In the genomic region with DNA sequence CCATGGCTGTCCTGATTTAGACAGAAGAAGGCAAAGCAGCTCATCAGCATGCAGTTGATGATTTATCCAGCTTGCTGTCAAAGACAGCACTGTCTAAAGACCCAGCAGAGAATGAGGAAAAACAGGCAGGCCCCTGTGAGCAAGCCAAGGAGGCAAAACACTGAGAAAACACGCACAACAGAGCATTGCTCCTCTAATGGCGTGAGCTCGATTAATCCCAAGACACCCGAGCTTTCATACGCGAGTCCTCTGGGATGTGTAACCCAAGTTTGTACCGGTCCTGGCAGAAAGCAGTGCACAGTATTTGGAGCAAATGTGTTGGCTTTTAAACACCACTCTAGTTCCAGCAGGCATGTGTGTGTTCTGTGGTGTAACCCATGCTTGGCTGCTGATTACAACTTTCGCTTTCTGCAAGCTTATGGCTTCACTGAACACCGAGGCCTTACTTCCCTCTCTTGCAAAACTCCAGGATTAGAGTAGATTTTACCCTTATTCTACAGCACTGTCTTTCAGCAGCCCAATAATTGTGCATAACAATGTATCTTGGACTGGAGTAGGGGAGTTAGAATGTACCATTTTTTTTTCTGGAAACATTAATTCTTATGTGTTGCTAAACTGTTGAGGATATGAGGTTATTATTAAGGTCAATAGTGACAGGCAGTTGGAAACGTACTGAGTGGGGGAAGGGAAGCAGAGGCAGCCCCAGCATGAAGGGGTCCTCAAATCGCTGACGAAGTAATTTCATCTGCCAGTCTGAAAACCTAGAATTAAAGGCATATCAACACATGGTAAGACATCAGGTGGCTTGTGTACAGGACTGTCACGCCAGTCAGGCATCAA, we compare ENCODE assay signal across 9 mouse cellular contexts. TPM values are rescaled to one million over a fixed set of nuclear protein-coding genes. Genes with fewer than 3 reads are reported as not detected.
DNase-seq lines count a peak whose midpoint lies in the region; ATAC-seq lines count a peak whose summit lies in the region.
"Had no signal": no experiment of that assay in that cellular context is flagged by ENCODE, and none has a peak within 500 bp of the region (broad histone marks: within the 10 kb centered on the region; RNA-seq: fewer than 3 reads in every experiment).

No protein-coding gene starts in this region.

- no peak overlapping the region for H3K27ac ChIP-seq in forebrain, embryonic 14.5 days (ENCODE audit: low read depth, low read length)
- no peak overlapping the region for H3K27ac ChIP-seq in forebrain, embryonic 12.5 days

- peak; percentile 29; the same call in 1 of the 2 replicates for ATAC-seq in forebrain, embryonic 14.5 days
- ATAC-seq in forebrain, embryonic 12.5 days (ENCODE audit: low FRiP score): no peak

- no peaks in the 10 kb centered on the region for H3K9me3 ChIP-seq in forebrain, embryonic 14.5 days (replicated peaks; ENCODE audit: control insufficient read depth, low read length)
- no peaks in the 10 kb centered on the region for H3K9me3 ChIP-seq in forebrain, embryonic 12.5 days

- peak; percentile 41 for DNase-seq in forebrain, embryonic 14.5 days (ENCODE audit: low spot score)
- peak; percentile 54 for DNase-seq in adrenal gland, postnatal 14 days
- DNase-seq in gastrocnemius, adult 8-10 months (ENCODE audit: low spot score in 2 of 2): peak; percentile 15 to 31
- peak; percentile 24 to 40 for DNase-seq in kidney, postnatal 4 days
- DNase-seq in lung, postnatal 10 days: peak; percentile 68
- peak; percentile 72 for DNase-seq in skeletal muscle tissue, adult 2 months (ENCODE audit: low read depth, low spot score)
- DNase-seq in spleen, adult 18-20 months: no peak

- 61% methylated on average over 13 of the region's 13 CpGs for WGBS in forebrain, embryonic 14.5 days
- WGBS in forebrain, embryonic 12.5 days: 75% methylated on average over 13 of the region's 13 CpGs

- no peaks in the 10 kb centered on the region for H3K27me3 ChIP-seq in forebrain, embryonic 14.5 days (replicated peaks; ENCODE audit: control insufficient read depth, insufficient read depth, low read length)
- H3K27me3 ChIP-seq in forebrain, embryonic 12.5 days: peaks cover 7% of the 10 kb centered on the region; the same call in 1 of the 2 replicates

- no peaks in the 10 kb centered on the region for H3K36me3 ChIP-seq in forebrain, embryonic 14.5 days (ENCODE audit: control insufficient read depth, insufficient read depth, low read length)
- H3K36me3 ChIP-seq in forebrain, embryonic 12.5 days (replicated peaks): no peaks in the 10 kb centered on the region

- H3K4me3 ChIP-seq in forebrain, embryonic 14.5 days (ENCODE audit: low read depth, low read length): no peak overlapping the region
- no peak overlapping the region for H3K4me3 ChIP-seq in forebrain, embryonic 12.5 days (replicated peaks)
- H3K4me3 ChIP-seq: erythroblast, embryonic 14.5 days had no signal

- H3K4me2 ChIP-seq in forebrain, embryonic 14.5 days (ENCODE audit: low read length): no peak overlapping the region
- H3K4me2 ChIP-seq in forebrain, embryonic 12.5 days: no peak overlapping the region

- no peak overlapping the region for H3K9ac ChIP-seq in forebrain, embryonic 14.5 days (ENCODE audit: low read length)
- H3K9ac ChIP-seq in forebrain, embryonic 12.5 days: no peak overlapping the region

- H3K4me1 ChIP-seq in forebrain, embryonic 14.5 days (ENCODE audit: control insufficient read depth, insufficient read depth, low read length): peaks cover 4% of the 10 kb centered on the region; the same call in 1 of the 2 replicates
- H3K4me1 ChIP-seq in forebrain, embryonic 12.5 days: peaks cover 6% of the 10 kb centered on the region; the same call in 1 of the 2 replicates

RNA-seq across cellular contexts. Expression of a gene that starts 52.0 kb away (rescaled TPM):
- 5.7 and 7.3 TPM in 2 replicates for polyA plus RNA-seq in forebrain, embryonic 14.5 days (2014; fragmentation: Nextera tagmentation; extraction: Ambion mirVana)
- polyA plus RNA-seq in forebrain, embryonic 12.5 days (2016; fragmentation: Nextera tagmentation; extraction: Ambion mirVana): 5.7 and 6.6 TPM in 2 replicates
- total RNA-seq in adrenal gland, postnatal 14 days (2021): 41.1 and 46.0 TPM in 2 replicates
- 1 to 10 TPM; 2.9 to 6.1 (median 3.1) TPM for total RNA-seq in gastrocnemius, adult 8-10 months (2022)

Comparison
In these comparisons a context has a peak if more than half of its experiments do, and no peak if none do; other contexts are left out.
1. DNase-seq: peak in forebrain, embryonic 14.5 days (single experiment), adrenal gland, postnatal 14 days (single experiment), gastrocnemius, adult 8-10 months (2 of 2), kidney, postnatal 4 days (2 of 2), lung, postnatal 10 days (single experiment) and skeletal muscle tissue, adult 2 months (single experiment); none in spleen, adult 18-20 months (0 of 2).